Mouse (Mus musculus) MEL-GATA-1-ER (cell line): Measurements from ENCODE around the gene Gm3512.
"Not testable (repeated sequence)": the region's sequence is repeated elsewhere in the genome, so short reads cannot be mapped to it uniquely, and the experiment has no call there.

Experiments used
- DNase-seq: peaks from one replicate; pipeline ENCODE4 v3.0.0-alpha.2; 2012; ENCODE audit warnings: low read depth; ENCODE audit errors: extremely low read depth

Gm3512 gene

DNA sequence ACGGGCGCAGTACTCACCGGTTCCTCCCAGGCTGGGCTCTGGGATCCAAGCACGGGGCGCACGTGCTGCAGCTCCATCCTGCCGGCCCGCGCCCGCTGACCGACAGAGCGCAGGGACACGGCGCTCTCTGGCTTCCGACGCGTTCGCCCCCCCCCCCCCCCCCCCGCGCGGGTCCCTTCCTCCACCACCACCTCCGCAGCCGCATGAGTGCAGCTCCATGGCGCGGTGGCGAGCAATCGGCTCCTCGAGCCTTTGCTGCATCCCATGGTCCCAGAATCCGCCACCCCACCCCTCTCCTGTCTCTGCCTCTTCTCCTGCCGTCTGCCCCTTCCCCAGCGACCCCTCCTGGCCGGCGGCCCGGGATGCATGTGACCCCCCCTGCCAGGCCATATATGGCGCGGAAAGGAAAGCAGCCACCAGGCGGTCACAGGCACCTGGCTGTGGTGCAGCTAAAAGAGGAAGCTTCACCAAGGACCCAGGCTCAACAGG is at the start of gene Gm3512:
Gm3512 (minus strand) TSS at position 51 of the 489 bp plus-strand sequence.
- not testable (repeated sequence) for DNase-seq

DNA sequence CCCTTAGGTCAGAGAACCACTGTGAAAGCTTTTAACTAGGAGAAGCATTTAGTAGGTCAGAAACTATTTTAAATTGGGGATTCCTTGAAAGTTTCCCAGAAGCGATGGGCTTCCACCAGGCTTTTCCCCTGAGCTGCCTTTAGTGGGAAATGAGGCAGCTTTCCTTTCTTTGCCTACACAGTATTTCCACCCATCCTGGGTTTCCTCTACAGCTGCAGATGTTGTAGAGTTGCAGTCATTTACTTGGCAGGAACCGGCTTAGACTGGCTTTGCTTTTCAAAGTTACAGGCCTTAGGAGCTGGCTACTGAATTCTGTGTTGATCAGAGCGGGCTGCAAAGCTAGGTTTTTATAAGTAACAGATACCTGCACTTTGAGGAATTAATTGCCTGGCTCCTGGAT is 25.7 kb upstream of the Gm3512 start:
- DNase-seq, result not testable (repeated sequence)

- not testable (repeated sequence) for DNase-seq
These were observed 20.1 kb upstream of the Gm3512 start, which contains the start of gene Gm16434 for GRCm38 (mm10) chr14:7194440-7194839. TSS of gene Gm16434 (minus strand) at chr14:7194540.

- not testable (repeated sequence) for DNase-seq
These were observed 49.0 kb downstream of the Gm3512 start, which contains the start of gene Gm6676 for GRCm38 (mm10) chr14:7125312-7125711. TSS of gene Gm6676 (minus strand) at chr14:7125412.

- DNase-seq, result not testable (repeated sequence)
These were observed 69.1 kb downstream of the Gm3512 start for GRCm38 (mm10) chr14:7105124-7105802.
